Comparison of ENCODE assay signal across 10 mouse cellular contexts in genomic region chr13:15588278-15589272, GRCm38 (mm10).
DNase-seq lines count a peak whose midpoint lies in the region; ATAC-seq lines count a peak whose summit lies in the region.
"Had no signal": no experiment of that assay in that cellular context is flagged by ENCODE, and none has a peak within 500 bp of the region (broad histone marks: within the 10 kb centered on the region; RNA-seq: fewer than 3 reads in every experiment).

No protein-coding gene starts in this region.

- H3K4me1 ChIP-seq in hindbrain, embryonic 13.5 days (replicated peaks), result peaks cover 6% of the 10 kb centered on the region; the same call in 1 of the 2 replicates
- H3K4me1 ChIP-seq in hindbrain, embryonic 12.5 days, result no peaks in the 10 kb centered on the region

- 0 out of 2 replicates have a peak, but pooled peaks have one; percentile 34 for ATAC-seq in hindbrain, embryonic 13.5 days (ENCODE audit: low FRiP score)
- ATAC-seq in hindbrain, embryonic 12.5 days (ENCODE audit: low FRiP score), result no peak
- ATAC-seq in inflammation-experienced regulatory T-cells, adult 6 months, result no peak

- 67% methylated on average over 16 of the region's 16 CpGs for WGBS in hindbrain, embryonic 13.5 days
- 72% methylated on average over 16 of the region's 16 CpGs for WGBS in hindbrain, embryonic 12.5 days

- H3K27ac ChIP-seq in hindbrain, embryonic 13.5 days, result no peak overlapping the region
- H3K27ac ChIP-seq in hindbrain, embryonic 12.5 days, result no peak overlapping the region
- H3K27ac ChIP-seq: embryonic facial prominence, embryonic 12.5 days had no signal

- DNase-seq in embryo, embryonic 11 days, result peak; percentile 43
- DNase-seq in heart, postnatal 25 days (ENCODE audit: low spot score), result peak; percentile 5
- peak; percentile 27 to 47 for DNase-seq in left cerebral cortex, adult 18-20 months (ENCODE audit: low spot score in 2 of 2)
- DNase-seq in spleen, adult 12 weeks (ENCODE audit: low spot score), result no peak
- DNase-seq in spleen, postnatal 14 days (ENCODE audit: low spot score in 2 of 2), result no peak

- intact Hi-C loops in heart, postnatal 25 days (cut with DNase I), result no loop called here

- H3K9me3 ChIP-seq in hindbrain, embryonic 13.5 days, result no peaks in the 10 kb centered on the region
- H3K9me3 ChIP-seq in hindbrain, embryonic 12.5 days (replicated peaks), result no peaks in the 10 kb centered on the region
- H3K9me3 ChIP-seq: embryonic facial prominence, embryonic 12.5 days; G1E had no signal

- H3K9ac ChIP-seq in hindbrain, embryonic 13.5 days, result no peak overlapping the region
- no peak overlapping the region for H3K9ac ChIP-seq in hindbrain, embryonic 12.5 days
- H3K9ac ChIP-seq: embryonic facial prominence, embryonic 12.5 days had no signal

- no peak overlapping the region for H3K4me2 ChIP-seq in hindbrain, embryonic 13.5 days
- no peak overlapping the region for H3K4me2 ChIP-seq in hindbrain, embryonic 12.5 days (replicated peaks)
- H3K4me2 ChIP-seq: embryonic facial prominence, embryonic 12.5 days had no signal

- H3K36me3 ChIP-seq in hindbrain, embryonic 13.5 days, result no peaks in the 10 kb centered on the region
- no peaks in the 10 kb centered on the region for H3K36me3 ChIP-seq in hindbrain, embryonic 12.5 days
- H3K36me3 ChIP-seq: embryonic facial prominence, embryonic 12.5 days; G1E had no signal

- no peaks in the 10 kb centered on the region for H3K27me3 ChIP-seq in hindbrain, embryonic 13.5 days
- H3K27me3 ChIP-seq in hindbrain, embryonic 12.5 days, result no peaks in the 10 kb centered on the region
- H3K27me3 ChIP-seq: embryonic facial prominence, embryonic 12.5 days had no signal

- H3K4me3 ChIP-seq in hindbrain, embryonic 13.5 days, result no peak overlapping the region
- H3K4me3 ChIP-seq in hindbrain, embryonic 12.5 days, result no peak overlapping the region
- H3K4me3 ChIP-seq: embryonic facial prominence, embryonic 12.5 days had no signal

Comparison
In these comparisons a context has a peak if more than half of its experiments do, and no peak if none do; other contexts are left out.
1. DNase-seq: peak in embryo, embryonic 11 days (single experiment), heart, postnatal 25 days (single experiment) and left cerebral cortex, adult 18-20 months (2 of 2); none in spleen, adult 12 weeks (single experiment) and spleen, postnatal 14 days (0 of 2).